Mouse (Mus musculus): ENCODE measurements around the gene Olfr1250.
"Not testable (repeated sequence)": the region's sequence is repeated elsewhere in the genome, so short reads cannot be mapped to it uniquely, and the experiment has no call there.

DNA sequence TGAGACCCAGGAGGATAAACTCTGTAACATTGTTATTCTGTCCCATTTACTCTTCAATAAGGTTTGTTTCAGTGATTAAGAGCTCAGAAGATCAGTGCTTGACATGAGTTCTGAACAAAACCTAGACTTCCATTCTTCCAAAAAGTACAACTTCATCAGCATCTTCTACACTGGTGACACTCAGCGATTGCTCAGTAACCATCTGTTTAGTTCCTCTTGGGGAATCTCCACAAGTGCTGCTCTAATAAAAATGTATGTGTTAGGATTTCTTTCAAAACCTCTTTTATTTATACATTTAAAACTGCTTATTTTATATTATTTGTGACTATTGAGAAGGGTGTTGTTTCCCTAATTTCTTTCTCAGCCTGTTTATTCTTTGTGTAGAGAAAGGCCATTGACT, 43.1 kb downstream of the Olfr1250 start, which contains the start of gene Olfr1248:
- not testable (repeated sequence) for TF ChIP-seq CTCF (IDR thresholded peaks at IDR 0.05; ENCODE audit: low read depth, low read length); TAL1 (conservative IDR thresholded peaks at IDR 0.05; ENCODE audit: low read depth, low read length); GATA1 (IDR thresholded peaks at IDR 0.05; ENCODE audit: borderline replicate concordance, low read length); POLR2AphosphoS5 (IDR thresholded peaks at IDR 0.05; ENCODE audit: insufficient replicate concordance, low read depth, low read length)
